Mouse (Mus musculus) stomach, postnatal 0 days (tissue): ENCODE data around the gene Nrip3.

Source experiments
- CTCF ChIP-seq: IDR thresholded peaks from 2 replicates; pipeline ENCODE4 v1.5.1; 2016; ENCODE audit warnings: antibody characterized with exemption, low read depth, mild to moderate bottlenecking, moderate library complexity
- EP300 ChIP-seq: optimal IDR thresholded peaks from 2 replicates; pipeline ENCODE3; 2016; ENCODE audit warnings: antibody characterized with exemption

- TF ChIP-seq EP300: no peak
- no peak for TF ChIP-seq CTCF
Observed at GRCm38 (mm10) chr7:109795564-109795963, 13.7 kb upstream of the Nrip3 start.
